Mouse (Mus musculus): Measurements from ENCODE around the gene Speer4d.
"Not testable (repeated sequence)": the region's sequence is repeated elsewhere in the genome, so short reads cannot be mapped to it uniquely, and the experiment has no call there.

Speer4d gene

DNA sequence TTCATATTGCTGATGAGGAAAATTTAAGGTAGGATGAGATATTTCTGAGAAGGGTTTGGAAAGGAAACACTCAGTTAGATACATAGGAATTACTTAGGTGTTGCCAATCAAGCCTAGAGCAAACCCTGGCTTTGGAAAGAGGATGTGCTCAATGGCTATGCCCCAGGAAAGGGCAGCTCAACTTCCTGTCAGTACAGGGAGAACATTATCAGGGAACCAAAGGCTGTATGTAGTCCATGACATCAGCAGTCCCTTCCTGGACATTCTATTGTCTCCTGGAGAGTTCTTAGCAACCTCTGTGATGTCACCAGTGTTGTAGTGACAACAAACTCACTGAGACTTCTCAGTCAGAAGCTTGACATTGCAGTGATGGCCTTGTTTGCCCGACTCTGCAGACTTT, at the start of gene Speer4d:
Gene Speer4d, plus strand, starts transcription at position 301 of the 400 bp plus-strand sequence.
- DNase-seq (ENCODE audit: low spot score in 2 of 2), result not testable (repeated sequence)

DNA sequence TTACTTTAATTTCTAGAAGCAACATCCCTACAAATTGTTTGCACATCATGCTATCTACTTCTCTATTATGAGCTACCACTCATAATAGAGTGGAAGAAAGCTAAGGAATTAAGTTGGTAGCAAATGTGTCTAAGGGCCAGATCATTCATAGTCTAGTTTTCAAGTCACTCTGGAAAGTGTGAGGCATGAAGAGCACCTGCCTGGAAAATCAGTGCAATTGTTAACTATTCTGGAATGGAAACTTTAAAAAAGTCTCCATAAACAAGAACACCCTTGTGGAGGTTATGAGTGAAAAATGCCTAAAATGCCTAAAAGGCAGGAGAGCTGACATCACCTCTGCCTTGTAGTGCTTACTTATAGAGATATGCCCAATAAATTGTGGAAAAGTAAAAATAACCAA, 45.1 kb upstream of the Speer4d start:
- not testable (repeated sequence) for DNase-seq (ENCODE audit: low spot score in 2 of 2)

GRCm38 (mm10) chr5:15577033-15577432, 41.8 kb upstream of the Speer4d start, which contains the start of gene Gm21083:
TSS of gene Gm21083 (plus strand) at chr5:15577333.
- not testable (repeated sequence) for DNase-seq (ENCODE audit: low spot score in 2 of 2)

DNA sequence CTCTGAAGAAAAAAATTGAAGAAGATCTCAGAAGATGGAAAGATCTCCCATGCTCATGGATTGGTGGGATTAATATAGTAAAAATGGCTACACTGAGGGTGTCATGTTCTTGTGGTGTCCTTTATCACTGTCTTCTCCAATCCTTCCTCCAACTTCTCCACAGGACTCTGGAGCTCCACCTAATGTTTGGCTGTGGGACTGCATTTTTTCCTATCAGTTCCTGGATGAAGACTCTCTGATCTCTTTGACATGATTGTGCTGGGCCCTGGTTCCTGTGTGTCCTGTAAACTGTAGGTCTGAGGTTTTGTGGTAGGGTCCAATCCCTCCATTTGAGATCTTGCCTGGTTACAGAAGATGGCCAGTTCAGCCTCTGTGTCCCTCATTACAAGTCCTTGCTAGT, 32.5 kb upstream of the Speer4d start:
- not testable (repeated sequence) for DNase-seq (ENCODE audit: low spot score in 2 of 2)

DNA sequence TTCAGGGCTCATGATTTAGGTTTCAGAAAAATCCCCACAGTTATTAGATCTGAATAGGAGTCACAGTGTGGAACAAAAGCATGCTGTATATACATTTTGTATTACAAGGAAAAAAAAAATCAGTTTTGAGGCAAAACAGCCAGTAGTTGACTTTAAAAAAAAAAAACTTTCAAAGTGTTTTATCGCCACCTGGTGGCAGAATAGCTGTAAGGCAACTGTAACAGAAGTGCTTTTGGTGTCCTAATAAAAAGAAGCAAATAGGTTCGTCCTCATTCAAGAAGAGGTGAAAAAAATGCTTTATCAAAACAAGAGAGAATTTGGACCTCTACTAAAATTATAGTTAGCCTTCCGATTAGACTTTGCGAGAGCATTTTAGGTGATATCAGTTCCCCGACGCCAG, 30.6 kb upstream of the Speer4d start:
- not testable (repeated sequence) for DNase-seq (ENCODE audit: low spot score in 2 of 2)

DNA sequence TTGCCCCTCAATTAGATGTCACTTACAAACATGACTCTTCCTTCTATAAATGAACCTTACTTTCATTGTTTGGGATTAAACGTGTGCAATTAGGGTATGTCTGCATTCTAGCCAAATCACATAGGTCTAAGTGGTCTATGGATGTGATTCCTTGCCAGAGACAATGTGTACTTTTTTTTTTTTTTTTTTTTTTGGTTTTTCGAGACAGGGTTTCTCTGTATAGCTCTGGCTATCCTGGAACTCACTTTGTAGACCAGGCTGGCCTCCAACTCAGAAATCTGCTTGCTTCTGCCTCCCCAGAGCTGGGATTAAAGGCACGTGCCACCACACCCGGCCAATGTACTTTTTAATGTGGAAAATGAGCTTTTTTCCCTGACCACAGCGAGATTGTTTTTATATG, 28.2 kb upstream of the Speer4d start:
- DNase-seq (ENCODE audit: low spot score in 2 of 2), result not testable (repeated sequence)

GRCm38 (mm10) chr5:15591577-15591976, 27.3 kb upstream of the Speer4d start:
- not testable (repeated sequence) for DNase-seq (ENCODE audit: low spot score in 2 of 2)

DNA sequence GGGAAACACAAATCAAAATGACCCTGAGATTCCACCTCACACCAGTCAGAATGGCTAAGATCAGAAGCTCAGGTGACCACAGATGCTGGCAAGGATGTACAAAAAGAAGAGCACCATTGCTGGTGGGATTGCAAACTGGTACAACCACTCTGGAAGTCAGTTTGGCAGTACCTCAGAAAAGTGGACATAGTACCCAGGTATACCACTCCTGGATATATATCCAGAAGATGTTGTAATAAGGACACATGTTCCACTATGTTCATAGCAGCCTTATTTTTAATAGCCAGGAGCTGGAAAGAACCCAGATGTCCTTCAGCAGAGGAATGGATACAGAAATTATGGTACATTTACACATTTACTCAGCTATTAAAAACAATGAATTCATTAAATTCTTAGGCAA, 20.0 kb upstream of the Speer4d start:
- not testable (repeated sequence) for DNase-seq (ENCODE audit: low spot score in 2 of 2)

DNA sequence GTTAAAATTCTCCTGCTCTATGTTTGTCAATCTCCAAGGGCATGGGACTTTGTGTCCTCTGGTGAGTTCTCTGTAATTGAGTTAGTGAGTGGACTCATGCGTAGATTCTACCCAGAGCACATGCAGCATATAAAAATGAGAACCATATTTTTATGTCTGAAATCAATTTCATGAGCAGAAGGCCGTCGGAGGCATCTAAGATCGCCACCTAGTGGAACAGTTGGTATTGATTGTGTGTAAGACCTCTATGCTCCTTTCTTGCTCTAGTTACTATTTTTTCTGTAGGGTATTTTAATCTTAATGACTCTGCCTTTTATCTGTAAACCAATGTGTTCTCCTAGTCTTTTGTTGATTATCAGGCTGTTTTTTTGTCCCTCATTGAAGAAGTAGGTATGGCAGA, 18.5 kb upstream of the Speer4d start:
- DNase-seq (ENCODE audit: low spot score in 2 of 2), result not testable (repeated sequence)

GRCm38 (mm10) chr5:15601481-15601880, 17.4 kb upstream of the Speer4d start:
- not testable (repeated sequence) for DNase-seq (ENCODE audit: low spot score in 2 of 2)

GRCm38 (mm10) chr5:15601960-15602359, 16.9 kb upstream of the Speer4d start:
- not testable (repeated sequence) for DNase-seq (ENCODE audit: low spot score in 2 of 2)

DNA sequence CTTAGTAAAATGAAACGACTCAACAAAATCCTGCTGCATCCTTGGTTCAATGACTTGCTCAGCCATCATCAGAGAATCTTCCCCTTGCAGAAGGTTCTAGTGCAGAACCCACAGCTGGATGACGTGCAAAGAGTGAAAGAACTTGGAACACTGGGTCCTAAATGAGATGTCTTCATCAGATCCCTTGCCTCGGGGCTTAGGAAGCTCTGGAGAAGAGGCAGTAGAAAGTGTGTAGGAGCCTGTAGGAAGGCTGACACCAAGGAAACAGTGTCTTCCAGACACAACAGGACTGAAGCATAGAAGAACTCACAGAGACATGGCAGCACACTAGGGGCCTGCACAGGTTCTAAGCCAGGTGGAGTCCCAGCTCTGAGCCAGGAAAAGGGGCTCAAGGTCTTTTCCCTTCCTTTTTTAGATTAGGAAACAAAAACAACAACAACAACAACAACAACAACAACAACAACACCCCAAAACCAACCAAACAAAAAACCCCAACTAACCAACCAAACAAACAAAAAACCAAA, 16.4 kb upstream of the Speer4d start:
- DNase-seq (ENCODE audit: low spot score in 2 of 2), result not testable (repeated sequence)

- not testable (repeated sequence) for DNase-seq (ENCODE audit: low spot score in 2 of 2)
These were observed 15.9 kb upstream of the Speer4d start for GRCm38 (mm10) chr5:15603008-15603407.

DNA sequence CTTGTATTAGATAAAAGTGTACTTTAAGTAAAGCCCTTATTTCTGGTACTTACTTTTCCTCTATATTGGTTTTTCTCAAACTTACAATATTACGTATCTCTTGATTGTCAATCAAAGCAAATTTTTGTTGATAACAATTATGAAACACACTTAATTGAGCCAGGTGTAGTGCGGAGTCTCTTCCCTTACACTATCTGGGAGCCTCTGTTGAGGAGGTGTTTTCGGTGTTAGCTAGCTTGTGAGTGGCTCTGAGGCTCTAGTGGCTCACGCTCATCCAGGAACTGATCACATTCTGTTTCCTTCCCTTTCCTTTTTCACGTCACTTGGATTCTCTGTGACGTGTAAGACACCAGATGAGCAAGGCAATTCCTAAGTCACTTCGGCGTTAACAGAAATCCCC, 15.3 kb upstream of the Speer4d start:
- not testable (repeated sequence) for DNase-seq (ENCODE audit: low spot score in 2 of 2)

DNA sequence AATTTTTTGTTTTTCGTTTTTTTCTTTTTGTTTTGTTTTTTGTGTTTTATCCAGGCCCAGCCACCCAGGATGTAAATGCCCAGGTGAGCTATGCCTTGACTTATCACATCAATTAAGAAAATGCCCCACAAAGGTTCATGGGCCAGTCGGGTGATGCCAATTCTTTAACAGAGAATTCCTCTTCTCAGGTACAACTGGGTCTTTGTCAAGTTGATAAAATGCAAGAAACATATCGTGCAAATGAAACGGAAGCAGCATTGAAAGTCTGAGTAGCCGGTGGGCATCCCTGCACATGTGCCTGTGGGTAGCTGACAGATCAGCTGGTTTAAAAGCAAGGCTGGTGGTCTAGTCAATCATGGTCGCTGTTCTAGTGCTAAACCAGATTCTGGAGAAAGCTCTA, 12.2 kb upstream of the Speer4d start:
- peak in 1 of 2 experiments; percentile 5 for DNase-seq (ENCODE audit: low spot score in 2 of 2)

- DNase-seq (ENCODE audit: low spot score in 2 of 2), result not testable (repeated sequence)
These were observed 8.2 kb upstream of the Speer4d start for GRCm38 (mm10) chr5:15610695-15611094.

GRCm38 (mm10) chr5:15616195-15616594, 2.7 kb upstream of the Speer4d start:
- not testable (repeated sequence) for DNase-seq (ENCODE audit: low spot score in 2 of 2)

- DNase-seq (ENCODE audit: low spot score in 2 of 2), result not testable (repeated sequence)
These were observed 9.3 kb downstream of the Speer4d start for GRCm38 (mm10) chr5:15628136-15628535.

- peak in 1 of 2 experiments; percentile 7 for DNase-seq (ENCODE audit: low spot score in 2 of 2)
These were observed 11.2 kb downstream of the Speer4d start for GRCm38 (mm10) chr5:15630068-15630467.

GRCm38 (mm10) chr5:15637637-15638036, 18.8 kb downstream of the Speer4d start:
- not testable (repeated sequence) for DNase-seq (ENCODE audit: low spot score in 2 of 2)

DNA sequence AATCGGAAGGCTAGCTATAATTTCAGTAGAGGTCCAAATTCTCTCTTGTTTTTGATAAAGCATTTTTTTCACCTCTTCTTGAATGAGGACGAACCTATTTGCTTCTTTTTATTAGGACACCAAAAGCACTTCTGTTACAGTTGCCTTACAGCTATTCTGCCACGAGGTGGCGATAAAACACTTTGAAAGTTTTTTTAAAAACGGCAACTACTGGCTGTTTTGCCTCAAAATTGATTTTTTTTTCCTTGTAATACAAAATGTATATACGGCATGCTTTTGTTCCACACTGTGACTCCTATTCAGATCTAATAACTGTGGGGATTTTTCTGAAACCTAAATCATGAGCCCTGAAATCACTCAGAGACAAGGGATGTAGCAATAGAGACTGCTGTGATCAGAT, 26.8 kb downstream of the Speer4d start:
- DNase-seq (ENCODE audit: low spot score in 2 of 2), result not testable (repeated sequence)

- DNase-seq (ENCODE audit: low spot score in 2 of 2), result not testable (repeated sequence)
These were observed 33.5 kb downstream of the Speer4d start for GRCm38 (mm10) chr5:15652334-15652733.

- DNase-seq (ENCODE audit: low spot score in 2 of 2), result not testable (repeated sequence)
These were observed 38.1 kb downstream of the Speer4d start, which contains the start of gene 4930572O03Rik for GRCm38 (mm10) chr5:15656959-15657358. TSS of gene 4930572O03Rik (minus strand) at chr5:15657059.

DNA sequence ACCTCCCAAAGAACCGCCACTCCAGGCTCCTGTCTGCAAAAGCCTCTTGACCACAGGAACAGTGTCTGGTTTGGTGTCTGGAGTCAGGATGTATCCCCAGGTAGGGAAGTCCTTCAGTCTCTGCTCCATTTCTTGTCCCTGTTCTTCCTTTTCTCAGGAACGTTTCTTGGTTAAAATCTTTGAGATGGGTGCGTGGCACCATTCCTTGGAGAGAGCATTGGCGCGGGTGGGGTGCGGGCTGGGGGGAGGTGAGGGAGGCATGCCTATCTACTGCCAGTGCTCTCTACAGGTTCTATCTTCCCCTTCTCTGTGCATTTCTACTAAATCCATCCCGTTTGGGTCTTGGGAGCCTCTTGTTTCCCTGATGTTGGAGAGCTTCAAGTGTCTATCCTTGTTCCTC, 45.0 kb downstream of the Speer4d start:
- not testable (repeated sequence) for DNase-seq (ENCODE audit: low spot score in 2 of 2)
